Comparison of ENCODE assay signal across 7 mouse cellular contexts in the genomic region with DNA sequence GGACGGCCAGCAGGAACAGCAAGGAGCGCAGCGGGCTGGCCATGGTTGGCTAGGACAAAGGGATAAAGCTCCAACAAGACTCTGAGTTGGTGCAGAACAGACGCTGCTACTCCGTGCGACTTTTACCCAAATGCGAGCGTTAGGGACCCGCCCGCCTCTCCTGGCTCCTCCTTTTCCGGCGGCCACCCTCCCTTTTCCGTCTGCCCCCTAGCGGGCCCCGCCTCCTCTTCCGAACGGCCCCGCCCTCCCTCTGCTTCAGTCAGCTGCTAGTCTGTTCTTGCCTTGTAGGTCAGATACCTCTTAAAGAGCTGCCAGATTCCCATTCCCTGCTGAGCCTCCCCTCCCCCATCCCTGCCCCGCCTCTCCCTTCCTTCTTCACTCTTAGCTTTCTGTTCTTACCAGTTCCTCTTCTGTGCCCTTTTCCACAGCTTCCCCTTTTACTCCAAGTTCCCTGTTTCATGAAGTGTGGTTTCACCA. TPM values are rescaled to one million over a fixed set of nuclear protein-coding genes. Genes with fewer than 3 reads are reported as not detected.
DNase-seq lines count a peak whose midpoint lies in the region; ATAC-seq lines count a peak whose summit lies in the region.

A gene (minus strand): TSS at position 358 of the 477 bp plus-strand sequence.

- peak; percentile 97 for ATAC-seq in intestine, embryonic 16.5 days
- peak; percentile 97 for ATAC-seq in midbrain, embryonic 11.5 days (ENCODE audit: low FRiP score)

- peak within 1 kb of the TSS; percentile 90 for H3K4me3 ChIP-seq in intestine, embryonic 16.5 days (ENCODE audit: low read length)
- H3K4me3 ChIP-seq in midbrain, embryonic 11.5 days (ENCODE audit: low read depth, low read length), result peak within 1 kb of the TSS; percentile 60

- H3K36me3 ChIP-seq in intestine, embryonic 16.5 days (ENCODE audit: control insufficient read depth, insufficient read depth, low read length), result peaks cover 7% of the 10 kb centered on the region; the same call in 1 of the 2 replicates
- peaks cover 10% of the 10 kb centered on the region; the same call in 1 of the 2 replicates for H3K36me3 ChIP-seq in midbrain, embryonic 11.5 days (ENCODE audit: control insufficient read depth, insufficient read depth, low read length)

- peaks cover 22% of the 10 kb centered on the region for H3K4me1 ChIP-seq in intestine, embryonic 16.5 days (ENCODE audit: control insufficient read depth, insufficient read depth, low read length)
- peaks cover 23% of the 10 kb centered on the region for H3K4me1 ChIP-seq in midbrain, embryonic 11.5 days (ENCODE audit: control insufficient read depth, insufficient read depth, low read length)

- no peaks in the 10 kb centered on the region for H3K9me3 ChIP-seq in intestine, embryonic 16.5 days (ENCODE audit: control insufficient read depth, low read length)
- H3K9me3 ChIP-seq in midbrain, embryonic 11.5 days (ENCODE audit: control insufficient read depth, low read length), result no peaks in the 10 kb centered on the region

- no peaks in the 10 kb centered on the region for H3K27me3 ChIP-seq in intestine, embryonic 16.5 days (replicated peaks; ENCODE audit: control insufficient read depth, insufficient read depth, low read length)
- H3K27me3 ChIP-seq in midbrain, embryonic 11.5 days (ENCODE audit: control insufficient read depth, insufficient read depth, low read length), result no peaks in the 10 kb centered on the region

- peak; percentile 91 to 94 for DNase-seq in adrenal gland, adult 18-20 months (ENCODE audit: low spot score in 2 of 2)
- DNase-seq in embryo, embryonic 11.5 days (ENCODE audit: low read depth, low spot score), result peak; percentile 73
- DNase-seq in gastrocnemius, postnatal 4 days (ENCODE audit: low spot score in 2 of 2), result peak; percentile 88 to 94
- DNase-seq in left cerebral cortex, postnatal 36 days (ENCODE audit: low spot score in 2 of 2), result peak; percentile 89 to 90
- DNase-seq in midbrain, embryonic 11.5 days (ENCODE audit: low spot score, missing footprints), result no peak
- DNase-seq in skeletal muscle tissue, adult 2 months (ENCODE audit: low read depth, low spot score), result peak; percentile 96

- peak within 1 kb of the TSS; percentile 89 for H3K9ac ChIP-seq in intestine, embryonic 16.5 days (ENCODE audit: low read depth, low read length)
- H3K9ac ChIP-seq in midbrain, embryonic 11.5 days (ENCODE audit: low read length), result peak within 1 kb of the TSS; percentile 71

- peak within 1 kb of the TSS; percentile 89 for H3K27ac ChIP-seq in intestine, embryonic 16.5 days (ENCODE audit: low read length)
- peak within 1 kb of the TSS; percentile 10; the same call in 1 of the 2 replicates for H3K27ac ChIP-seq in midbrain, embryonic 11.5 days (ENCODE audit: low read depth, low read length)

- H3K4me2 ChIP-seq in intestine, embryonic 16.5 days (ENCODE audit: low read depth, low read length), result peak within 1 kb of the TSS; percentile 81
- H3K4me2 ChIP-seq in midbrain, embryonic 11.5 days, result peak within 1 kb of the TSS; percentile 81

- intact Hi-C loops in left cerebral cortex, postnatal 36 days (cut with DNase I), result loop anchor here (2.0 kb wide), 2 partner anchors 15 to 23 kb away; no protein-coding TSS in a partner anchor

- WGBS in intestine, embryonic 16.5 days, result 0% methylated on average over 18 of the region's 19 CpGs
- 0% methylated on average over 19 of the region's 19 CpGs for WGBS in midbrain, embryonic 11.5 days

RNA-seq across cellular contexts. Expression of the gene that starts here (rescaled TPM):
- 100 to 1,000 TPM; 915 to 993 TPM for total RNA-seq in adrenal gland, adult 18-20 months (2021)
- total RNA-seq in gastrocnemius, postnatal 4 days (2021), result 100 to 1,000 TPM; 380 to 427 TPM
- polyA plus RNA-seq in intestine, embryonic 16.5 days (2015; fragmentation: Nextera tagmentation; extraction: Ambion mirVana), result 337 and 360 TPM in 2 replicates
- total RNA-seq in left cerebral cortex, postnatal 36 days (2021), result 1,000 to 10,000 TPM; 1,774 to 2,100 TPM
- 341 and 346 TPM in 2 replicates for polyA plus RNA-seq in midbrain, embryonic 11.5 days (2014; fragmentation: Nextera tagmentation; extraction: Ambion mirVana)
